Mouse (Mus musculus) neutrophil, adult 65 days (primary cell): ENCODE measurements around the gene Unc13d. TPM values are rescaled to one million over a fixed set of nuclear protein-coding genes. Genes with fewer than 3 reads are reported as not detected.

Source experiments
- total RNA-seq: library from RNA; stranded (reverse); gene quantifications from 2 replicates; pipeline ENCODE4 v1.2.4, GENCODE M21; 2023

Unc13d gene
- 94.4 and 118 TPM in 2 replicates for total RNA-seq

DNA sequence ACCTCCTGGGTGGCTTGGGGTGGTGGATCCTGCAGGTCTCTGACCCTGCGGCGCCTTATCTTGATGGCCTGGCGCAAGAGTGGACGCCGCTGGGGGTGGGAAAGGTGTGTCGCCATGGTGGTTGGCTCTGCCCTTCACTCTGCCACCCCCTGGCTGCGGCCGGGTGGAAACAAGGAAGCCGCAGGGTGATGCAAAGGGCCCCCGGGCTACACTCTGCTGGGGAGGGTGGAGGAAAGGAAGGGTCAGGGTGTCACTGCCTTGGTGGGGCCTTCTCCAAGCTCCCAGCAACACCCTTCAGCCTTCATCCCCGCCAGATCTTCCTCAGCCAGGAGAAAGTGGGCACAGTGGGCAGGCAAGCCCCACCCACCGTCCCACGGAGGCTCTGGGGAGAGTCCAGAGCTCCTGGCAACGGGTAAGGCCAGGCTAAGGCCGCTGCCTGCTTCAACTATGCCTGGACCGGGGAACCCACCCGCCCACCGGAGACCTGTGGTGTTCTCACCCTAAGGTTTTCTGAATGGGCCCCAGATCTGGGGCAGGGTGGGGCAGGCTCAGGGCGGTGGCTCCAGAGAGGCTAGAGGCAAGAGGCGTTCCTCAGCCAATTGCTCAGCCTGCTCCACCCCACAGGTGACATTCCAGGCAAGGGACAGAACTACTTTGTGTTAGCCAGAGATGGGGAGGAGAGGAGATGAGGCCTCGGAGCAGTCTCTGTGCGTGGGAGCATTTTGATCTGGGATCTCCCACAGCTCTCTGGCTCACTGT lies at the start of gene Unc13d:
Gene Unc13d, minus strand, starts transcription at position 516 of the 759 bp plus-strand sequence.

DNA sequence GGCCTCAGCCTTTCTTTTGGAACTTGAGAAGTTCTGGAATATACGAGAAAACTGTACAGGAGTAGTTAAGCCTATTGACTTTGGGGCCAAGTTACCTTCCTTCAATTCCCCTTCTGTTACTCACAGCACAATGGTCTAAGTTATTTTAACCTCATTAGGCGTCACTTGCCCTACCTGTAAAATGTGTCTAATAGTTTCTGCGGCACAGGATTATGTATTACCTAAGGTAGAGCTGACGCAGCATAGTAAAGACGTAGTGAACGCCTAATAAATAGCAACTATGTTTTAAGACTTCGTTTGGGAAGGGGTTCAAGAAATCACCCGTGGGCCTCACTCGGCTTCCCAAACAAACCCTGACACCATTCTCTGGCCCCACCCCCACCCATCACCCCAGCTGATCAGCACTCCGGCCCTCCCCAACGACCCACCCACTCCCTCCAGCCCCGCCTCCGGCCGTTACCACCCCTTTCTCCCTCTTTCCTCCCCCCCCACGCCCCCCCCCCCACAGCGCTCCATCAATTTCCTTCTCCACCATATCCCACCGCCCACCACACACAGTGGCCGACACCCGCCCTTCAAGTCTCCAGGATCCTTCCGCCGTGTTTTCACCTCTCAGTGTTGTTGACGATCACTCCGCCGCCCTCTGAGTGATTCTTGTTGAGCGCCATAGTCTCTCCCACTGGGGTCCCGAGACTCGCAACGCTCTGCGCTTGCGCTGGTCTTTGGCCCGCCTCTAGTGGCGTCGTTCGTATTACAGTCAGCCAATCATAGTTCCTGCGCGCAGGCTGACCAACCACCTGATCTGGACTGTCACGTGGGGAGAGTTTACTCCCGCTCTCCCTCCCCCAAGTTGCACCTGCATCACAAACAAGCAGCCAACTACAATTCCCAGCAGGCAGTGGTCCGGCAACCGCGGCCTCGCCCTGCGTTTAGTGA lies 8.8 kb upstream of the Unc13d start, which contains the start of gene Wbp2:
Gene Wbp2, minus strand, starts transcription at position 738 of the 936 bp plus-strand sequence.

GRCm38 (mm10) chr11:116030088-116030897 lies 47.5 kb downstream of the Unc13d start, which contains the start of gene Unk:
Gene Unk, plus strand, starts transcription at chr11:116030322.

GRCm38 (mm10) chr11:116027756-116028155 lies 50.0 kb downstream of the Unc13d start, which contains the start of gene H3f3b:
Gene H3f3b, minus strand, starts transcription at chr11:116027962.

GRCm38 (mm10) chr11:116012262-116012947 lies 65.4 kb downstream of the Unc13d start, which contains the start of gene Galk1:
Gene Galk1, minus strand, starts transcription at chr11:116012719.

Other genes with a start within 250 kb of the Unc13d start
- 0.93 and 2.3 TPM in 2 replicates for gene Myo15b, start 219.6 kb downstream of the Unc13d start, total RNA-seq
- gene Smim5, start 178.0 kb downstream of the Unc13d start, total RNA-seq, result 52.4 and 59.6 TPM in 2 replicates
- gene Smim6, start 165.9 kb downstream of the Unc13d start, total RNA-seq, result 4.6 and 6.4 TPM in 2 replicates
- gene Sap30bp, start 144.7 kb downstream of the Unc13d start, total RNA-seq, result 34.7 and 50.0 TPM in 2 replicates
- 22.0 and 28.2 TPM in 2 replicates for gene Recql5, start 144.5 kb downstream of the Unc13d start, total RNA-seq
- gene Itgb4, start 103.3 kb downstream of the Unc13d start, total RNA-seq, result 0.13 TPM in 1 of 2 replicates, not detected in the other
- 4.9 and 6.7 TPM in 2 replicates for gene Galk1, start 65.2 kb downstream of the Unc13d start, total RNA-seq
- 3,437 and 4,057 TPM in 2 replicates for gene H3f3b, start 50.0 kb downstream of the Unc13d start, total RNA-seq
- gene Unk, start 47.6 kb downstream of the Unc13d start, total RNA-seq, result 22.2 and 26.7 TPM in 2 replicates
- 177 and 178 TPM in 2 replicates for gene Wbp2, start 9.0 kb upstream of the Unc13d start, total RNA-seq
- gene Trim47, start 49.2 kb upstream of the Unc13d start, total RNA-seq, result 0.23 and 0.47 TPM in 2 replicates
- 4.5 and 4.6 TPM in 2 replicates for gene Trim65, start 53.2 kb upstream of the Unc13d start, total RNA-seq
- gene Mrpl38, start 60.9 kb upstream of the Unc13d start, total RNA-seq, result 11.5 and 13.4 TPM in 2 replicates
- 5.1 and 6.4 TPM in 2 replicates for gene Fbf1, start 90.2 kb upstream of the Unc13d start, total RNA-seq
- 22.5 and 27.5 TPM in 2 replicates for gene Ten1, start 120.9 kb upstream of the Unc13d start, total RNA-seq
- 28.7 and 32.6 TPM in 2 replicates for gene Acox1, start 121.1 kb upstream of the Unc13d start, total RNA-seq
- 0.06 and 0.11 TPM in 2 replicates for gene Evpl, start 160.1 kb upstream of the Unc13d start, total RNA-seq
- 34.3 and 39.9 TPM in 2 replicates for gene Srp68, start 196.3 kb upstream of the Unc13d start, total RNA-seq
- gene Galr2, start 203.0 kb upstream of the Unc13d start, total RNA-seq, result not detected in 2 replicates
- 34.0 and 38.0 TPM in 2 replicates for gene Exoc7, start 229.3 kb upstream of the Unc13d start, total RNA-seq